Mouse (Mus musculus) kidney, embryonic 14.5 days (tissue): ENCODE measurements at regions not wholly inside any gene's neighbourhood (a gene's known extent, or its start where the extent isn't known, plus 50 kb on each side); places are given as distances from the start of the nearest gene placed in this dataset.
A peak's percentile ranks its signal among the peaks of the same experiment; 100 is the strongest.

ENCODE experiments used
- ATAC-seq: fragments of 200-750 bp; cut with Nextera tagmentation; 2 replicates; pipeline ENCODE4 v1.8.0; 2017; ENCODE audit warnings: moderate number of reproducible peaks, mild to moderate bottlenecking, moderate TSS enrichment, moderate library complexity; ENCODE audit not compliant: low FRiP score, low TSS enrichment
- H3K27ac ChIP-seq: fragments of 300-500 bp; sonication (generic); 2 replicates; pipeline ENCODE4 v1.5.1; 2014; ENCODE audit warnings: low read depth, mild to moderate bottlenecking, low read length, moderate library complexity, mixed read lengths
- H3K27me3 ChIP-seq: fragments of 300-500 bp; sonication (generic); 2 replicates; pipeline ENCODE4 v1.6.1; 2014; ENCODE audit warnings: mild to moderate bottlenecking, low read length; ENCODE audit not compliant: control insufficient read depth, insufficient read depth
- H3K36me3 ChIP-seq: fragments of 300-500 bp; sonication (generic); 2 replicates; pipeline ENCODE4 v1.6.1; 2014; ENCODE audit warnings: low read length, mixed read lengths; ENCODE audit not compliant: control insufficient read depth, insufficient read depth
- H3K4me1 ChIP-seq: fragments of 300-500 bp; sonication (generic); 2 replicates; pipeline ENCODE4 v1.6.1; 2014; ENCODE audit warnings: low read length, mixed read lengths; ENCODE audit not compliant: control insufficient read depth, insufficient read depth
- H3K4me2 ChIP-seq: fragments of 300-500 bp; sonication (generic); replicated peaks from 2 replicates; pipeline ENCODE4 v1.6.1; 2014; ENCODE audit warnings: low read depth, mild to moderate bottlenecking, low read length
- H3K4me3 ChIP-seq: fragments of 300-500 bp; sonication (generic); 2 replicates; pipeline ENCODE4 v1.5.1; 2014; ENCODE audit warnings: mild to moderate bottlenecking, low read length
- H3K9ac ChIP-seq: fragments of 300-500 bp; sonication (generic); 2 replicates; pipeline ENCODE4 v1.6.1; 2014; ENCODE audit warnings: low read depth, mild to moderate bottlenecking, low read length, moderate library complexity
- H3K9me3 ChIP-seq: fragments of 300-500 bp; sonication (generic); 2 replicates; pipeline ENCODE4 v1.6.1; 2016; ENCODE audit warnings: low read length; ENCODE audit not compliant: control insufficient read depth
- WGBS: fragments of 180-500 bp; shearing (Covaris S2); extraction: QIAGEN DNeasy Blood & Tissue Kit; methylation state at CpG from one replicate; pipeline ENCODE4 v1.1.7; 2014; 5-methylcytosine and 5-hydroxymethylcytosine counted together

DNA sequence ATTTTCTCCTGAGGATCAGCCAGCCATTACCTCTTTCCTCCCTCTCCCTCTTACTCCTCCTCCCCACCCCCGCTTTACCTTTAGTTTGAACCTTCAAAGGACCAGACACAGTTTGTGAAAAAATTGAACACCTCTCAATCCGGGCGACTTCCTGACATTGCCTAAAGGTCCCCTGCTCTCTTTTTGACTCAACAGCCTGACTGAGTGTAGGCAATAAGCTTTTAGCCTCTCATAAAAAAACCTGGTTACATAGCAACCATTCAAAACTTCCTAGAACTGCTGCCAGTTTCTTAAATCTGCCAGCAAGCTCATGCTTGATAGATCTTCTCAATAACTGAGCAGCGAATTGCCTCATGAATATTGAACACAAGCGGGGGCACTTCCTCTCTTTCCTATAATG, 71.7 kb downstream of the Zfp945 start:
- H3K4me2 ChIP-seq: no peak overlapping the region
- H3K27me3 ChIP-seq: no peaks in the 10 kb centered on the region
- H3K4me3 ChIP-seq: no peak overlapping the region
- H3K4me1 ChIP-seq: no peaks in the 10 kb centered on the region
- H3K9me3 ChIP-seq: 0 out of 2 replicates have a peak, but pooled peaks cover 2% of the 10 kb centered on the region
- no peak for ATAC-seq
- no peak overlapping the region for H3K27ac ChIP-seq
- H3K36me3 ChIP-seq: no peaks in the 10 kb centered on the region
- WGBS: 67% methylated on average over 5 of the region's 5 CpGs
- no peak overlapping the region for H3K9ac ChIP-seq

DNA sequence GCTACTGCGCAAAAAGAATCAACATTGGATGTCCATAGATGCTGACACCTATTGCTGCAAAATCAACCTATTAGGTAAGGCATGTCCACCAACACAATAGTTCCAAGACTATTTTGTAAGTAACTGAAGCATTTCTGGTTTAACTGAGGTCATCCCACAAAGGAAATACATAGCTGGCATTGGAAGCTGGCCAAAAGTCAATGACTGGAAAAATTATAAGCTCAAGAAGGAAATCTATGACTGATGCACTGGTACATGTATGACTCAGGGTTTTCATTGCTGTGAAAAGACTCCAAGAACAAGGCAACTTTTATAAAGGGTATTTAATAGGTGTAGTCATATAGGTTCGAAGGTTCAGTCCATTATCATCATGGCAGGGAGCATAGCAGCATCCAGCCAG, 82.5 kb downstream of the Zfp945 start:
- H3K27me3 ChIP-seq: no peaks in the 10 kb centered on the region
- ATAC-seq: no peak
- H3K9ac ChIP-seq: no peak overlapping the region
- peaks cover 13% of the 10 kb centered on the region; the same call in 1 of the 2 replicates for H3K9me3 ChIP-seq
- H3K4me1 ChIP-seq: no peaks in the 10 kb centered on the region
- H3K4me3 ChIP-seq: no peak overlapping the region
- 97% methylated on average over 2 of the region's 2 CpGs for WGBS
- no peak overlapping the region for H3K27ac ChIP-seq
- no peaks in the 10 kb centered on the region for H3K36me3 ChIP-seq
- H3K4me2 ChIP-seq: no peak overlapping the region

DNA sequence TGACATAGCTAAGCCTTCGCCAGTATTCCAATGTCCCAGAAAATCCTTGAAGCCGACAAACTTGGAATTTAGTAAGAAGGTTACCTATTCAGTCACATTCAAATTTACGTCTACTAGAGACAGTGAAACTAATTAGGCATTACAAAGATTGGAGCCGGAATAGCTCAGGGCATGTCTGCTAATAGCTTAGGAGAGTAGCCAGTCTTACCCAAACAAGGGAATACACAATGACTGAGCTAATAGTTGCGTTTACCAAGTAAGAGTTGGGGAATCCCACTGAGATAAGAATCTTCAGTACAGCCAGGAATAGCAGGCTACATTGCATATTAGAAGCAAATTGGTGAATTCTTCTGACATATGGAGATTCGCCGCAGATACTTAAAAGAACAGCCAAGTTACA, 121.2 kb downstream of the Zfp945 start:
- Histone ChIP-seq H3K27me3 (no peaks in the 10 kb centered on the region), H3K4me3 (no peak overlapping the region), H3K27ac (no peak overlapping the region), H3K36me3 (no peaks in the 10 kb centered on the region), H3K9ac (no peak overlapping the region), H3K9me3 (no peaks in the 10 kb centered on the region), H3K4me2 (no peak overlapping the region), H3K4me1 (no peaks in the 10 kb centered on the region)
- no peak for ATAC-seq
- WGBS: 62% methylated on average over 7 of the region's 7 CpGs

DNA sequence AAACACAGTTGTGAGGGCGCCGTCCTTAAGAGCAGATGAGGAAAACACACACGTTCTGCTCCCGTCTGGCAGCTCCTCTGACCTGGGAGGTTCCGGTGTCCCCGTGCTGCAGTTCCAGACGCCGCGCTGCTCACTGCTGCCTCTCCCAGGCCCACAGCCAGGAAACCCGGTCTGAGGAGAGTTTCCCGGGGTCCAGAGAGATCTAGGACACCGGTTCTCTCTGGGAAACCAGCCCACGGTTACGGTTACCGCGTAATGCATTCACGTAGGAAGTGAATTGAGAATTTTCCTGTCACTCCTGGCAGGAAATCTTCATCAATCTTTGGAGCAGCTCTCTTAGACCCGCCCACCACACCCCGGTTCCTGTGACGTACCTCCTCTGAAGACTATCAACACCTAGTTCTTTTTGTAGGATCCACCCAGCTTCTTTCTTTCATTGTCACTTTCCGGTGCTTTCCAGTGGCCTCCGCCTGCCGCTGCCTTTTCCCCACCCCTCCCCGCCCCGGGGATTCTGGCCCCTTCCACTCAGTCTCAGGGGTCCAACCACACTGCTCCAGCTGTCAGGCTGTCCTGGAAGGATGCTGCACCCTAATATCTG, 127.3 kb downstream of the Zfp945 start:
- Histone ChIP-seq H3K4me3 (peak overlapping the region; percentile 69), H3K36me3 (no peaks in the 10 kb centered on the region), H3K9ac (peak overlapping the region; percentile 60), H3K27ac (peak overlapping the region; percentile 76), H3K9me3 (no peaks in the 10 kb centered on the region), H3K27me3 (no peaks in the 10 kb centered on the region), H3K4me1 (no peaks in the 10 kb centered on the region), H3K4me2 (peak overlapping the region; percentile 60)
- WGBS: 0% methylated on average over 24 of the region's 25 CpGs
- peak; percentile 97 for ATAC-seq

DNA sequence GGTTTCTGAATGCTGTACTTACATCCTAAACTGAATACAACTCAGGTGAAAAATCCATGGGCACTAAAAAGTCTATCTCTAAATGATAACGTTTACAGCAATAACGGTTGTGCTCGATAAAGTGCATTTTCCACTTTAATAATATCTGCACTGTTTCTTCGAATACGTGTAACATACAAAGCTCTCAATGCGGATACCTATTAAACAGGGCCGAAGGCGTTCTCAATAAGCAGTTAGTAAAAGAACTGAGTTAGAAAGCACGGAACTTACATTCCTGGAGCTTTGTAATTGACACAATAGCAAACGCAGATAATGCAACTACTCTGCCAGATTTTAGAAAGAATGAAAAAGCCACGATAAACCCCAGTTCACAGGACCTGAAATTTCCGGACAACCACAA, 127.8 kb downstream of the Zfp945 start:
- ATAC-seq: peak; percentile 18; the same call in 1 of the 2 replicates
- no peaks in the 10 kb centered on the region for H3K4me1 ChIP-seq
- no peaks in the 10 kb centered on the region for H3K27me3 ChIP-seq
- H3K9ac ChIP-seq: peak overlapping the region; percentile 60
- peak overlapping the region; percentile 76 for H3K27ac ChIP-seq
- H3K9me3 ChIP-seq: no peaks in the 10 kb centered on the region
- peak overlapping the region; percentile 69 for H3K4me3 ChIP-seq
- WGBS: 14% methylated on average over 12 of the region's 12 CpGs
- no peaks in the 10 kb centered on the region for H3K36me3 ChIP-seq
- peak overlapping the region; percentile 60 for H3K4me2 ChIP-seq

DNA sequence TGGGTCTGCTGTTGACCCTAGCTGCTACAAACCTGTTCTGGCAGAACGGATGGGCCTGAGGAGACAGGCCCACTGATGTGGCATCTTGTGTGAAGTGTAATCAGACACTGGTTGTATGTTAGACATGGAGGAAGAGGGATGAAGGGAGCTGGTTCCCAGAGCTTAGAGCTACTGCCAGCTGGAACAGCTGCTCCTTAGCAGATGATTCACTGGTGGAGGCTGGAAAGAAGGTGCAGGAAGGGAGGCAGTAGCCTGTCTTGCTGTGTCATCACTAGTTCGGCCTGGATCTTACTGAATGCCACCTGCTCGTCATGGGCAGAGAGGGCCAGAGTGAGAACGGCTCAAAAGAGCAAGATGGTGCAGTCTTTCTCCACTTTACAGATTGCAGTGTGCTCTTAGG, 130.6 kb downstream of the Zfp945 start:
- WGBS: 97% methylated on average over 4 of the region's 4 CpGs
- H3K9me3 ChIP-seq: peaks cover 2% of the 10 kb centered on the region; the same call in 1 of the 2 replicates
- no peaks in the 10 kb centered on the region for H3K27me3 ChIP-seq
- no peaks in the 10 kb centered on the region for H3K36me3 ChIP-seq
- H3K9ac ChIP-seq: no peak overlapping the region
- H3K4me2 ChIP-seq: no peak overlapping the region
- no peaks in the 10 kb centered on the region for H3K4me1 ChIP-seq
- no peak overlapping the region for H3K27ac ChIP-seq
- H3K4me3 ChIP-seq: no peak overlapping the region
- ATAC-seq: no peak
